Mouse (Mus musculus): ENCODE measurements around the gene Yap1.

- TF ChIP-seq CTCF (IDR thresholded peaks at IDR 0.05; ENCODE audit: extremely low read depth, insufficient read depth, low read length) (no peak), POLR2A (IDR thresholded peaks at IDR 0.05; ENCODE audit: extremely low read depth, insufficient read depth, low read length) (no peak)
Observed at GRCm38 (mm10) chr9:7967980-7968379, 36.4 kb downstream of the Yap1 start.

Data from cortical plate, adult 2 months (tissue).